Mouse (Mus musculus) hindbrain, embryonic 15.5 days (tissue): ENCODE measurements around the gene Arhgef28. TPM values are rescaled to one million over a fixed set of nuclear protein-coding genes. Genes with fewer than 3 reads are reported as not detected.

Source experiments
- ATAC-seq: fragments of 200-750 bp; cut with Nextera tagmentation; 2 replicates; pipeline ENCODE4 v1.8.0; 2017; ENCODE audit warnings: low read depth, moderate number of reproducible peaks, moderate TSS enrichment; ENCODE audit not compliant: low FRiP score
- H3K27ac ChIP-seq: fragments of 300-500 bp; sonication (generic); replicated peaks from 2 replicates; pipeline ENCODE4 v1.5.1; 2015; ENCODE audit warnings: mild to moderate bottlenecking, inconsistent platforms
- H3K27me3 ChIP-seq: fragments of 300-500 bp; sonication (generic); 2 replicates; pipeline ENCODE4 v1.6.1; 2015; ENCODE audit warnings: control low read depth, inconsistent platforms
- H3K36me3 ChIP-seq: fragments of 300-500 bp; sonication (generic); 2 replicates; pipeline ENCODE4 v1.6.1; 2015; ENCODE audit warnings: control low read depth, inconsistent platforms
- H3K4me1 ChIP-seq: fragments of 300-500 bp; sonication (generic); replicated peaks from 2 replicates; pipeline ENCODE4 v1.6.1; 2015; ENCODE audit warnings: control low read depth, inconsistent platforms
- H3K4me2 ChIP-seq: fragments of 300-500 bp; sonication (generic); 2 replicates; pipeline ENCODE4 v1.6.1; 2015; ENCODE audit warnings: moderate library complexity, mild to moderate bottlenecking, inconsistent platforms
- H3K4me3 ChIP-seq: fragments of 300-500 bp; sonication (generic); 2 replicates; pipeline ENCODE4 v1.5.1; 2015; ENCODE audit warnings: mild to moderate bottlenecking, inconsistent platforms
- H3K9ac ChIP-seq: fragments of 300-500 bp; sonication (generic); 2 replicates; pipeline ENCODE4 v1.6.1; 2015; ENCODE audit warnings: inconsistent platforms
- H3K9me3 ChIP-seq: fragments of 300-500 bp; sonication (generic); 2 replicates; pipeline ENCODE4 v1.6.1; 2016; ENCODE audit warnings: control low read depth, inconsistent platforms
- WGBS: fragments of 180-500 bp; shearing (Covaris S2); methylation state at CpG from one replicate; pipeline ENCODE4 v1.1.7; 2015; 5-methylcytosine and 5-hydroxymethylcytosine counted together
- polyA plus RNA-seq: library from polyadenylated mRNA; unstranded; fragments of >200 nt; fragmentation: Nextera tagmentation; extraction: Ambion mirVana; gene quantifications from 2 replicates; pipeline ENCODE4 v1.2.1, GENCODE M21; 2015

Gene Arhgef28
- polyA plus RNA-seq, 1 experiment from 2014 or later, result 29.3 TPM

DNA sequence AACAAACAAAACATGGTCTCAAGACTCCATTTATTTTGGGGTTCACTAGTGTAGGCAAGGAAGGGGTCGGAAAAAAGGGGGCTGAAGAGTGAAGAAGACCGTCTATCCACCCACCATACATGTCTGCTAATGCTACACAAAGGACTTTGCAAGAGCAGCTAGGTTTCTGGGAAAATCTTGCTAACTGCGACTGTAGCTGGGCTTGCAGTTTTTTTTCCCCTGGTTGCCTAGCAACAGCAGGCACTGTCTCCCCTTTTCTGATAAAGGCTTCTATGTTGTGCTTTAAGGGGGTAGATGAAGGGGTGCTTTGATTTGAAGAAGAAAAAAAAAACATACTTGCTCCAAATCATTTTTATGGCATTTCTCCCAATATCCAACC lies 305.9 kb downstream of the Arhgef28 start:
- peaks cover 22% of the 10 kb centered on the region for H3K4me1 ChIP-seq
- H3K9ac ChIP-seq, result no peak overlapping the region
- WGBS, result 24% methylated on average over 3 of the region's 3 CpGs
- H3K36me3 ChIP-seq, result no peaks in the 10 kb centered on the region
- H3K4me3 ChIP-seq, result no peak overlapping the region
- H3K27ac ChIP-seq, result peak overlapping the region; percentile 87
- no peaks in the 10 kb centered on the region for H3K9me3 ChIP-seq
- H3K27me3 ChIP-seq, result no peaks in the 10 kb centered on the region
- ATAC-seq, result peak; percentile 86
- peak overlapping the region; percentile 7; the same call in 1 of the 2 replicates for H3K4me2 ChIP-seq

GRCm38 (mm10) chr13:97899604-97900379 lies 306.4 kb downstream of the Arhgef28 start:
- H3K27me3 ChIP-seq, result no peaks in the 10 kb centered on the region
- H3K4me3 ChIP-seq, result no peak overlapping the region
- peaks cover 22% of the 10 kb centered on the region for H3K4me1 ChIP-seq
- H3K9ac ChIP-seq, result no peak overlapping the region
- 30% methylated on average over 14 of the region's 14 CpGs for WGBS
- peak; percentile 32; the same call in 1 of the 2 replicates for ATAC-seq
- no peaks in the 10 kb centered on the region for H3K36me3 ChIP-seq
- H3K27ac ChIP-seq, result peak overlapping the region; percentile 87
- no peaks in the 10 kb centered on the region for H3K9me3 ChIP-seq
- H3K4me2 ChIP-seq, result peak overlapping the region; percentile 17; the same call in 1 of the 2 replicates

GRCm38 (mm10) chr13:97898590-97898989 lies 307.6 kb downstream of the Arhgef28 start:
- no peaks in the 10 kb centered on the region for H3K27me3 ChIP-seq
- no peak overlapping the region for H3K9ac ChIP-seq
- no peak overlapping the region for H3K27ac ChIP-seq
- H3K36me3 ChIP-seq, result no peaks in the 10 kb centered on the region
- H3K9me3 ChIP-seq, result no peaks in the 10 kb centered on the region
- H3K4me3 ChIP-seq, result no peak overlapping the region
- H3K4me1 ChIP-seq, result peaks cover 24% of the 10 kb centered on the region
- H3K4me2 ChIP-seq, result no peak overlapping the region
- WGBS, result 56% methylated on average over 2 of the region's 2 CpGs
- no peak for ATAC-seq

DNA sequence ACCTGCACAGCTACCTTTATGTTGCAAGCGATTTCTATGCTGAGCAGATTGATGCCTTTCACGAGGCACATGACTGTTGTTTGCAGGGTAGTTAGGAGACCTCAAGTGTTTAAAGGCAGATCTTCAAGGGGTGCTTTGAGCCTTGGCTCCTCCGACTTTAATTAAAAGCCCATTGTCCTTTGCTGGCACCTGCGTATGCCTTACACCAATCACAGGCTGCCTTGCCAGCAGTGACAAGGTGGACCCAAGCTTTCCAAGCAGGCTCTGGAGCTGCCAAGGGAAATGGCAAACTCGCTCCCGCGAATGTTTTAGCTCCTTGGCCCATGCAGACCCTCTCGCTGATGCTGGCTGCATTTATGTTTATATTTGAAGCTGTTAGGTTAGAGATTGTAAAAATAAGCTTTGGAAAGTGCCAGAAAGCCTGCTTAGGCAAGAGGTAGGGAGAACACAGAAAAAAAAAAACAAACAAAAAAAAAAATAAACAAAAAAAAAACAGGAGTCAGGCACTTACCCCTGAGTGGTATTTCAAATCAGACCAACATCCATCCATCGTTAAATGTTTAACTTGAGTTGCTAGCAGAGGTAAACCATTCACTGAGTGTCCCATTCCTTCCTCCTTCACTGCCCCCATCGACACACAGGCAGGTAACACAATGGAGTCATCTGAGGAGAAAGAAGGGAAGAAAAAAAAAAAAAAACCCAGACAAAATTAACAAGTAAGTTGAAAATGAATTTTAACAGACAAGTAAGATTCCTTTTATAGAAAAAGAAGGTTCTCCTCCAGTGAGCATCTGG lies 313.0 kb downstream of the Arhgef28 start:
- peak overlapping the region; percentile 21; the same call in 1 of the 2 replicates for H3K4me2 ChIP-seq
- H3K9ac ChIP-seq, result no peak overlapping the region
- 19% methylated on average over 10 of the region's 10 CpGs for WGBS
- H3K27ac ChIP-seq, result peak overlapping the region; percentile 85
- no peaks in the 10 kb centered on the region for H3K36me3 ChIP-seq
- peak; percentile 55; the same call in 1 of the 2 replicates for ATAC-seq
- H3K9me3 ChIP-seq, result no peaks in the 10 kb centered on the region
- no peak overlapping the region for H3K4me3 ChIP-seq
- H3K27me3 ChIP-seq, result no peaks in the 10 kb centered on the region
- H3K4me1 ChIP-seq, result peaks cover 24% of the 10 kb centered on the region

DNA sequence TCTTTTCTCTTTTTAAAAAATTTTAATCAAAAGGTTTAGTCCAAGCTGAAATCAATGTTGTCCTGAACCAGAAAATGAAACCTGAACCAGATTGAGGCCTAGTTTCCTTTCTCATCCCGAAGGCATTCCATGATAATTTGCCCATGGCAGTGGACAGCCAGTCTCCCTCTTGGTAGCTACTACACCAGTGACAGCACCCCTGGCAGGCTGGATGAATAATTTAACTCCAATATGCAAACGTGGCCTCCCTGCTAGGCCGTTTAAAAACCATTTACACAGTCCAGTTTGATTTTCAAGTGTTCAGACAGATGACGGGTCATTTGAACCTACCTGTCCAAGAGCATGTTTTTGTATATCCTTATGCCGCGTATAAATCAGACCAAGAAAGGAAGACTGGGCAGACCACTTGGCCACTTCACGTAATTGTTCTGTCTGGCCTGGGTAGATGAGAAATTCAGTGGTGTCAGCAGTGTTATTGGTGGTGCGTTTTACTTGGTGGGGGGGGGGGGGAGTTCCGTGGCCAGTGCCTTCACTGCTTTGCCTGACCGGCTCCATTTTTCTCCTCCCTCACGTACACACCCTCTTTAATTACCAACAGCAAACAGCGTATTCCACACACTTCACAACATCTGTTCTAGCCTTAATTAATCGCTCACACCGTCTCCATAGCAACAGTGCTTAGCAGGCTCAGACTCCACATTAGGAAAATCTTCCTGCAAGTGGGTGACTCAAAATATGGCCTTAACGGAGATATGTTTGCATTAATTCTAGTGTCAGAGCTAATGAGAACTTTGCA lies 314.0 kb downstream of the Arhgef28 start:
- peaks cover 33% of the 10 kb centered on the region for H3K4me1 ChIP-seq
- no peaks in the 10 kb centered on the region for H3K36me3 ChIP-seq
- peak; percentile 86 for ATAC-seq
- 24% methylated on average over 15 of the region's 15 CpGs for WGBS
- no peaks in the 10 kb centered on the region for H3K27me3 ChIP-seq
- H3K9ac ChIP-seq, result no peak overlapping the region
- H3K4me3 ChIP-seq, result no peak overlapping the region
- peak overlapping the region; percentile 21; the same call in 1 of the 2 replicates for H3K4me2 ChIP-seq
- H3K27ac ChIP-seq, result peak overlapping the region; percentile 85
- no peaks in the 10 kb centered on the region for H3K9me3 ChIP-seq

GRCm38 (mm10) chr13:97888046-97888445 lies 318.2 kb downstream of the Arhgef28 start:
- Histone ChIP-seq H3K36me3 (no peaks in the 10 kb centered on the region), H3K9me3 (no peaks in the 10 kb centered on the region), H3K27ac (no peak overlapping the region), H3K4me2 (no peak overlapping the region), H3K27me3 (no peaks in the 10 kb centered on the region), H3K4me3 (no peak overlapping the region), H3K9ac (no peak overlapping the region), H3K4me1 (peaks cover 27% of the 10 kb centered on the region)
- no peak for ATAC-seq
- 40% methylated on average over 6 of the region's 6 CpGs for WGBS

DNA sequence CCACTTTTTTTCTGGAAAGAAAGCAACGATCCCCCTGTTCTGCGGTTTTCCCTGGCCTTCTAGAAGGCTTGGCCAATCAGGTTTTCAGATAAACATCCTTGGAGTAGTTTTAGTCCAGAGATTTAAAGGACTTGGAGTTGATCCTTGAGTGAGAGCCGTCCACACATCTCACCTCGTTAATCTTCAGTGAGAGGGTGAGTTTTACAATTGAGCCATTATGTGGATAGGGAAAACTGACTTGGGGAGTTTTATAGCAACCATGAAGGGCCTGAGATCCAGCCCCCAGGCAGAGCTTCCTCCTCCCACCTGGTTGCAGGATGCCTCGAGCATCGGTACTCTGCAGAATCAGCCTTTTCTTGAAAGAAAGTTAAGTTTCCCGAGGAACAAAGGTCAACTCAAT lies 318.7 kb downstream of the Arhgef28 start:
- no peak overlapping the region for H3K4me3 ChIP-seq
- H3K9me3 ChIP-seq, result no peaks in the 10 kb centered on the region
- WGBS, result 45% methylated on average over 7 of the region's 7 CpGs
- no peak overlapping the region for H3K4me2 ChIP-seq
- no peak overlapping the region for H3K27ac ChIP-seq
- H3K9ac ChIP-seq, result no peak overlapping the region
- H3K36me3 ChIP-seq, result no peaks in the 10 kb centered on the region
- ATAC-seq, result no peak
- H3K4me1 ChIP-seq, result peaks cover 22% of the 10 kb centered on the region
- H3K27me3 ChIP-seq, result no peaks in the 10 kb centered on the region

GRCm38 (mm10) chr13:97883629-97884028 lies 322.6 kb downstream of the Arhgef28 start:
- no peaks in the 10 kb centered on the region for H3K36me3 ChIP-seq
- H3K4me2 ChIP-seq, result no peak overlapping the region
- WGBS, result 92% methylated on average over 10 of the region's 10 CpGs
- no peaks in the 10 kb centered on the region for H3K27me3 ChIP-seq
- no peak overlapping the region for H3K9ac ChIP-seq
- H3K4me1 ChIP-seq, result peaks cover 10% of the 10 kb centered on the region
- ATAC-seq, result no peak
- no peaks in the 10 kb centered on the region for H3K9me3 ChIP-seq
- no peak overlapping the region for H3K27ac ChIP-seq
- H3K4me3 ChIP-seq, result no peak overlapping the region

DNA sequence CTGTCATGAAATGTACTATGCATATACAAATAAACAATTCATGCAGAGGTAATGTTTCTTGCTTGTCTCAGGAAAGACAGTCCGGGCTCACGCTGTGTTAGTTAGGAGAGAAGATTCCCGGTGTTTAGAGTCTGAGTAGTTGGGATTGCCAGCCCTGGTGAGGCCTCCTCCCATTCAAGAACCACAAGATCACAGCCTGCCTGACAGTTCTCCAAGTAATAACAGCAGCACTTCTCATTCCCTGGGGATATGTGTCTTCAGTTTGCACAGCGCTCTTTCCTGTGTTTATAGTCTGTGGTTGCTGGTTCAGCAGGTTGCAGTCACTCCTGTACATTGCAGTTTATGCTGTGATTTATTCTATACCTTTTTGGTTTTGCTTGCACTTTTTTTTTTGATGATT lies 329.8 kb downstream of the Arhgef28 start:
- Histone ChIP-seq H3K27me3 (no peaks in the 10 kb centered on the region), H3K4me1 (peaks cover 16% of the 10 kb centered on the region), H3K36me3 (no peaks in the 10 kb centered on the region), H3K9ac (no peak overlapping the region), H3K27ac (no peak overlapping the region), H3K4me3 (no peak overlapping the region), H3K4me2 (no peak overlapping the region), H3K9me3 (no peaks in the 10 kb centered on the region)
- WGBS, result 50% methylated on average over 4 of the region's 4 CpGs
- no peak for ATAC-seq

DNA sequence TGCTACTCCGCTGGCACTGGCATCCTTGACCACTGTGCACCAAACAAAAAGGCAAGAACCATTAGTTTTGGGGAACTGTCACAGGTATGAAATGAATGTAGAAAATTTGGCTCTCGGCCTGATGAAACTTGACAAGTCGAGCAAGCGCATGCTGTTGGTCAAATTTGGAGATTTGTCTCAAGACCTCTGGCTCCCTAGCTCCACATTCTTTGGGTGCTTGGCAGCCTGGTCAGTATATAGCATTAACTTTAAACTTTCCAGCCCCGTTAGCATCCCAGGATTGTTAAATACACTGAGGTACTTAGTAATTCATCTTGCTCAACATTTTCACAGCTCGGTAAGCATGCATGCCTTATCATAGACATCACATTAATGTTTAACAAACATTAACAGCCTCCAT lies 330.2 kb downstream of the Arhgef28 start:
- 77% methylated on average over 6 of the region's 6 CpGs for WGBS
- Histone ChIP-seq H3K4me1 (peaks cover 16% of the 10 kb centered on the region), H3K36me3 (no peaks in the 10 kb centered on the region)

DNA sequence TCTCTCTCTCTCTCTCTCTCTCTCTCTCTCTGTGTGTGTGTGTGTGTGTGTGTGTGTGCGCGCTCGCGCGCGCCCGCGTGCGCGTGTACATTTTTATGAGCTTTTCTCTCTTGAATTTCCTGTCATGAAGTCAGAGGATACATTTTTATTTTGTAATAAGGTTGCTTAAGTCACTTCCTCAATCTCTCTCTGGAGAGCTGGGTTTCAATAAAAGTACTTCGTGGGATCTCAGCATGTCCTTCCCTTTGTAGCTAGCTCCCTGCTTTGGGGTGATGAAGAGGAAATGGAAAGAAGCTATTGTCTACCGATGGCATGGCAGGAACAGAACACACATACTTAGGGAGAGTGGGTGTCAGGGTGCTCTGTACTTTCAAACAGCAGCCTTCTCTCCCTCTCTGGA lies 336.8 kb downstream of the Arhgef28 start:
- H3K4me3 ChIP-seq, result no peak overlapping the region
- WGBS, result 75% methylated on average over 12 of the region's 12 CpGs
- ATAC-seq, result no peak
- H3K27ac ChIP-seq, result no peak overlapping the region
- no peaks in the 10 kb centered on the region for H3K9me3 ChIP-seq
- H3K4me2 ChIP-seq, result no peak overlapping the region
- no peaks in the 10 kb centered on the region for H3K27me3 ChIP-seq
- no peaks in the 10 kb centered on the region for H3K36me3 ChIP-seq
- H3K4me1 ChIP-seq, result peaks cover 12% of the 10 kb centered on the region
- no peak overlapping the region for H3K9ac ChIP-seq

More for the DNA sequence above, 330.2 kb downstream of the Arhgef28 start:
- H3K4me3 ChIP-seq, result no peak overlapping the region
- H3K9me3 ChIP-seq, result no peaks in the 10 kb centered on the region
- ATAC-seq, result no peak
- H3K27ac ChIP-seq, result no peak overlapping the region
- H3K9ac ChIP-seq, result no peak overlapping the region
- no peak overlapping the region for H3K4me2 ChIP-seq
- no peaks in the 10 kb centered on the region for H3K27me3 ChIP-seq
